Comparison of ENCODE assay signal across 10 mouse cellular contexts in genomic region chr14:98414201-98414600, GRCm38 (mm10).
A peak's percentile ranks its signal among the peaks of the same experiment; 100 is the strongest.
DNase-seq lines count a peak whose midpoint lies in the region; ATAC-seq and TF ChIP-seq lines count a peak whose summit lies in the region.
"Had no signal": no experiment of that assay in that cellular context is flagged by ENCODE, and none has a peak within 500 bp of the region (broad histone marks: within the 10 kb centered on the region; RNA-seq: fewer than 3 reads in every experiment).

No protein-coding gene starts in this region.

- no peak for DNase-seq in gastrocnemius, adult 2 months
- no peak for DNase-seq in gastrocnemius, postnatal 4 days (ENCODE audit: low spot score in 2 of 2)
- peak; percentile 87 for DNase-seq in midbrain, embryonic 11.5 days (ENCODE audit: low spot score, missing footprints)
- DNase-seq in forelimb bud, embryonic 11.5 days (ENCODE audit: low read depth, low spot score): peak; percentile 38
- DNase-seq in yolk sac, embryonic 10.5 days (ENCODE audit: low spot score): peak; percentile 4
- no peak for DNase-seq in liver
- no peak for DNase-seq in left cerebral cortex, adult 18-20 months (ENCODE audit: low spot score in 2 of 2)
- DNase-seq: liver, embryonic 13.5 days; thymus, adult 18-20 months had no signal

- H3K27me3 ChIP-seq in midbrain, embryonic 11.5 days (ENCODE audit: control insufficient read depth, insufficient read depth, low read length): no peaks in the 10 kb centered on the region
- H3K27me3 ChIP-seq in midbrain, embryonic 15.5 days (replicated peaks): no peaks in the 10 kb centered on the region
- H3K27me3 ChIP-seq: liver, embryonic 13.5 days had no signal

- peak; percentile 59; the same call in 1 of the 2 replicates for ATAC-seq in midbrain, embryonic 11.5 days (ENCODE audit: low FRiP score)
- ATAC-seq in midbrain, embryonic 15.5 days (replicated peaks): no peak

- H3K4me2 ChIP-seq in midbrain, embryonic 11.5 days: no peak overlapping the region
- no peak overlapping the region for H3K4me2 ChIP-seq in midbrain, embryonic 15.5 days
- H3K4me2 ChIP-seq: liver, embryonic 13.5 days had no signal

- no peak overlapping the region for H3K9ac ChIP-seq in midbrain, embryonic 11.5 days (ENCODE audit: low read length)
- no peak overlapping the region for H3K9ac ChIP-seq in midbrain, embryonic 15.5 days
- H3K9ac ChIP-seq: liver, embryonic 13.5 days had no signal

- TF ChIP-seq CTCF in gastrocnemius, adult 2 months (IDR thresholded peaks at IDR 0.05): peak; percentile 15; the same call in 1 of the 2 replicates

- H3K27ac ChIP-seq in gastrocnemius, adult 2 months: no peak overlapping the region
- no peak overlapping the region for H3K27ac ChIP-seq in midbrain, embryonic 11.5 days (ENCODE audit: low read depth, low read length)
- no peak overlapping the region for H3K27ac ChIP-seq in midbrain, embryonic 15.5 days
- H3K27ac ChIP-seq: liver, embryonic 13.5 days had no signal

- no peaks in the 10 kb centered on the region for H3K36me3 ChIP-seq in midbrain, embryonic 11.5 days (ENCODE audit: control insufficient read depth, insufficient read depth, low read length)
- H3K36me3 ChIP-seq in midbrain, embryonic 15.5 days (replicated peaks): no peaks in the 10 kb centered on the region
- H3K36me3 ChIP-seq: liver, embryonic 13.5 days had no signal

- no peaks in the 10 kb centered on the region for H3K9me3 ChIP-seq in midbrain, embryonic 11.5 days (ENCODE audit: control insufficient read depth, low read length)
- no peaks in the 10 kb centered on the region for H3K9me3 ChIP-seq in midbrain, embryonic 15.5 days
- H3K9me3 ChIP-seq: liver, embryonic 13.5 days had no signal

- intact Hi-C loops in gastrocnemius, adult 2 months (cut with DNase I): no loop called here

- H3K4me3 ChIP-seq in gastrocnemius, adult 2 months: no peak overlapping the region
- H3K4me3 ChIP-seq in midbrain, embryonic 11.5 days (ENCODE audit: low read depth, low read length): no peak overlapping the region
- no peak overlapping the region for H3K4me3 ChIP-seq in midbrain, embryonic 15.5 days
- H3K4me3 ChIP-seq: liver, embryonic 13.5 days had no signal

- H3K4me1 ChIP-seq in midbrain, embryonic 11.5 days (ENCODE audit: control insufficient read depth, insufficient read depth, low read length): no peaks in the 10 kb centered on the region
- no peaks in the 10 kb centered on the region for H3K4me1 ChIP-seq in midbrain, embryonic 15.5 days
- H3K4me1 ChIP-seq: liver, embryonic 13.5 days had no signal

- WGBS in midbrain, embryonic 11.5 days: 66% methylated on average over 7 of the region's 7 CpGs
- WGBS in midbrain, embryonic 15.5 days: 67% methylated on average over 7 of the region's 7 CpGs

Comparison
In these comparisons a context has a peak if more than half of its experiments do, and no peak if none do; other contexts are left out.
1. DNase-seq: peak in midbrain, embryonic 11.5 days (single experiment), forelimb bud, embryonic 11.5 days (single experiment) and yolk sac, embryonic 10.5 days (single experiment); none in gastrocnemius, adult 2 months (single experiment), gastrocnemius, postnatal 4 days (0 of 2), liver (single experiment) and left cerebral cortex, adult 18-20 months (0 of 2).